Mouse (Mus musculus) intestine, embryonic 15.5 days (tissue): ENCODE measurements around the gene Spop. TPM values are rescaled to one million over a fixed set of nuclear protein-coding genes. Genes with fewer than 3 reads are reported as not detected.

Experiments
- polyA plus RNA-seq: library from polyadenylated mRNA; unstranded; fragments of >200 nt; fragmentation: Nextera tagmentation; extraction: Ambion mirVana; gene quantifications from 2 replicates; pipeline ENCODE4 v1.2.1, GENCODE M21; 2015

Gene Spop
- polyA plus RNA-seq, 1 experiment from 2014 or later: 130 TPM

Other genes starting within 250 kb of the Spop start
- gene Tac4, start 152.6 kb upstream of the Spop start, polyA plus RNA-seq: not detected in 2 replicates
- gene Kat7, start 103.8 kb upstream of the Spop start, polyA plus RNA-seq: 67.3 and 68.7 TPM in 2 replicates
- gene Fam117a, start 77.1 kb upstream of the Spop start, polyA plus RNA-seq: 9.6 and 10.7 TPM in 2 replicates
- gene Slc35b1, start 29.4 kb upstream of the Spop start, polyA plus RNA-seq: 103 and 108 TPM in 2 replicates
- gene Nxph3, start 100.5 kb downstream of the Spop start, polyA plus RNA-seq: 0.46 and 0.58 TPM in 2 replicates
- 14.5 and 15.8 TPM in 2 replicates for gene Ngfr, start 173.7 kb downstream of the Spop start, polyA plus RNA-seq